Mouse (Mus musculus) G1E (cell line): ENCODE measurements at regions not wholly inside any gene's neighbourhood (a gene's known extent, or its start where the extent isn't known, plus 50 kb on each side); places are given as distances from the start of the nearest gene placed in this dataset.

Experiments used
- CTCF ChIP-seq: IDR thresholded peaks from 2 replicates; pipeline ENCODE4 v1.5.1; 2012; ENCODE audit warnings: low read depth, low read length, inconsistent platforms, mixed read lengths
- GATA1 ChIP-seq: IDR thresholded peaks from 2 replicates; pipeline ENCODE4 v1.6.1; 2012; ENCODE audit warnings: borderline replicate concordance, low read length, inconsistent platforms, mixed read lengths
- GATA2 ChIP-seq: IDR thresholded peaks from 2 replicates; pipeline ENCODE4 v1.6.1; 2012; ENCODE audit warnings: low read depth, low read length, inconsistent platforms, borderline replicate concordance
- POLR2AphosphoS5 ChIP-seq: IDR thresholded peaks from 2 replicates; pipeline ENCODE4 v1.6.1; 2012; ENCODE audit warnings: low read depth, low read length, inconsistent platforms; ENCODE audit not compliant: insufficient replicate concordance
- TAL1 ChIP-seq: conservative IDR thresholded peaks from 2 replicates; pipeline ENCODE4 v1.6.1; 2012; ENCODE audit warnings: low read depth, low read length, inconsistent platforms, mixed read lengths

- TF ChIP-seq CTCF (no peak), GATA1 (no peak), GATA2 (no peak), TAL1 (no peak), POLR2AphosphoS5 (no peak)
Measured at GRCm38 (mm10) chr10:46046890-46047414, 469.3 kb downstream of the Hace1 start.
